Mouse (Mus musculus) midbrain, embryonic 11.5 days (tissue): ENCODE measurements at regions not wholly inside any gene's neighbourhood (a gene's known extent, or its start where the extent isn't known, plus 50 kb on each side); places are given as distances from the start of the nearest gene placed in this dataset.

Experiments
- ATAC-seq: fragments of 200-750 bp; cut with Nextera tagmentation; 2 replicates; pipeline ENCODE4 v1.8.0; 2017; ENCODE audit warnings: moderate TSS enrichment, moderate library complexity; ENCODE audit not compliant: low FRiP score
- DNase-seq: peaks from one replicate; pipeline ENCODE4 v3.0.0; 2015; ENCODE audit warnings: low spot score; ENCODE audit errors: missing footprints
- H3K27ac ChIP-seq: fragments of 300-500 bp; sonication (generic); 2 replicates; pipeline ENCODE4 v1.5.1; 2014; ENCODE audit warnings: low read depth, low read length
- H3K27me3 ChIP-seq: fragments of 300-500 bp; sonication (generic); 2 replicates; pipeline ENCODE4 v1.6.1; 2014; ENCODE audit warnings: mild to moderate bottlenecking, low read length, moderate library complexity, mixed read lengths; ENCODE audit not compliant: control insufficient read depth, insufficient read depth
- H3K36me3 ChIP-seq: fragments of 300-500 bp; sonication (generic); 2 replicates; pipeline ENCODE4 v1.6.1; 2014; ENCODE audit warnings: mild to moderate bottlenecking, low read length, moderate library complexity, mixed read lengths; ENCODE audit not compliant: control insufficient read depth, insufficient read depth
- H3K4me1 ChIP-seq: fragments of 300-500 bp; sonication (generic); 2 replicates; pipeline ENCODE4 v1.6.1; 2014; ENCODE audit warnings: low read length; ENCODE audit not compliant: control insufficient read depth, insufficient read depth
- H3K4me2 ChIP-seq: fragments of 300-500 bp; sonication (generic); 2 replicates; pipeline ENCODE4 v1.6.1; 2014; ENCODE audit warnings: mild to moderate bottlenecking, moderate library complexity
- H3K4me3 ChIP-seq: fragments of 300-500 bp; sonication (generic); 2 replicates; pipeline ENCODE4 v1.5.1; 2014; ENCODE audit warnings: low read depth, low read length
- H3K9ac ChIP-seq: fragments of 300-500 bp; sonication (generic); 2 replicates; pipeline ENCODE4 v1.6.1; 2014; ENCODE audit warnings: low read length
- H3K9me3 ChIP-seq: fragments of 300-500 bp; sonication (generic); 2 replicates; pipeline ENCODE4 v1.6.1; 2016; ENCODE audit warnings: low read length; ENCODE audit not compliant: control insufficient read depth
- WGBS: fragments of 180-500 bp; shearing (Covaris S2); extraction: QIAGEN DNeasy Blood & Tissue Kit; methylation state at CpG from one replicate; pipeline ENCODE4 v1.1.7; 2014; 5-methylcytosine and 5-hydroxymethylcytosine counted together

GRCm38 (mm10) chr13:112052456-112052855 is 235.8 kb upstream of the Ankrd55 start:
- DNase-seq (no peak), ATAC-seq (no peak)
- no peak overlapping the region for H3K4me3 ChIP-seq
- no peak overlapping the region for H3K9ac ChIP-seq
- H3K27ac ChIP-seq = no peak overlapping the region
- no peaks in the 10 kb centered on the region for H3K36me3 ChIP-seq
- no peaks in the 10 kb centered on the region for H3K4me1 ChIP-seq
- H3K4me2 ChIP-seq = no peak overlapping the region
- no peaks in the 10 kb centered on the region for H3K9me3 ChIP-seq
- no peaks in the 10 kb centered on the region for H3K27me3 ChIP-seq
- WGBS = 100% methylated on average over 3 of the region's 3 CpGs

GRCm38 (mm10) chr13:112054879-112055371 is 233.3 kb upstream of the Ankrd55 start:
- H3K4me1 ChIP-seq = no peaks in the 10 kb centered on the region
- no peak overlapping the region for H3K27ac ChIP-seq
- DNase-seq = no peak
- WGBS = 90% methylated on average over 6 of the region's 6 CpGs
- no peak for ATAC-seq
- no peaks in the 10 kb centered on the region for H3K27me3 ChIP-seq
- no peak overlapping the region for H3K9ac ChIP-seq
- H3K4me3 ChIP-seq = no peak overlapping the region
- H3K9me3 ChIP-seq = no peaks in the 10 kb centered on the region
- no peaks in the 10 kb centered on the region for H3K36me3 ChIP-seq
- no peak overlapping the region for H3K4me2 ChIP-seq

- Histone ChIP-seq H3K36me3 (no peaks in the 10 kb centered on the region), H3K9ac (no peak overlapping the region), H3K4me3 (no peak overlapping the region), H3K4me1 (no peaks in the 10 kb centered on the region), H3K4me2 (no peak overlapping the region), H3K27me3 (no peaks in the 10 kb centered on the region), H3K9me3 (no peaks in the 10 kb centered on the region), H3K27ac (no peak overlapping the region)
- 89% methylated on average over 11 of the region's 11 CpGs for WGBS
- DNase-seq (no peak), ATAC-seq (no peak)
Observed at GRCm38 (mm10) chr13:112058218-112058617, 230.0 kb upstream of the Ankrd55 start.

- Histone ChIP-seq H3K4me1 (no peaks in the 10 kb centered on the region), H3K27ac (no peak overlapping the region), H3K9me3 (no peaks in the 10 kb centered on the region), H3K4me2 (no peak overlapping the region), H3K27me3 (no peaks in the 10 kb centered on the region), H3K36me3 (no peaks in the 10 kb centered on the region), H3K9ac (no peak overlapping the region), H3K4me3 (no peak overlapping the region)
- ATAC-seq (no peak), DNase-seq (no peak)
- 85% methylated on average over 6 of the region's 6 CpGs for WGBS
Observed at GRCm38 (mm10) chr13:112058771-112059170, 229.5 kb upstream of the Ankrd55 start.

- ATAC-seq = no peak
- no peaks in the 10 kb centered on the region for H3K4me1 ChIP-seq
- no peaks in the 10 kb centered on the region for H3K9me3 ChIP-seq
Observed at GRCm38 (mm10) chr13:112062024-112062423, 226.2 kb upstream of the Ankrd55 start.

GRCm38 (mm10) chr13:112063409-112064111 is 224.7 kb upstream of the Ankrd55 start:
- WGBS = 75% methylated on average over 11 of the region's 11 CpGs
- no peak overlapping the region for H3K4me2 ChIP-seq
- no peaks in the 10 kb centered on the region for H3K4me1 ChIP-seq
- no peak for ATAC-seq
- H3K36me3 ChIP-seq = no peaks in the 10 kb centered on the region
- H3K9ac ChIP-seq = no peak overlapping the region
- no peaks in the 10 kb centered on the region for H3K27me3 ChIP-seq
- no peak for DNase-seq
- H3K9me3 ChIP-seq = no peaks in the 10 kb centered on the region
- H3K4me3 ChIP-seq = no peak overlapping the region
- no peak overlapping the region for H3K27ac ChIP-seq

More at GRCm38 (mm10) chr13:112062024-112062423, 226.2 kb upstream of the Ankrd55 start:
- H3K36me3 ChIP-seq = no peaks in the 10 kb centered on the region
- no peak overlapping the region for H3K4me3 ChIP-seq
- no peak overlapping the region for H3K9ac ChIP-seq
- no peak for DNase-seq
- no peak overlapping the region for H3K27ac ChIP-seq
- H3K27me3 ChIP-seq = no peaks in the 10 kb centered on the region
- WGBS = 95% methylated on average over 8 of the region's 8 CpGs
- H3K4me2 ChIP-seq = no peak overlapping the region

GRCm38 (mm10) chr13:112064681-112065080 is 223.6 kb upstream of the Ankrd55 start:
- no peaks in the 10 kb centered on the region for H3K27me3 ChIP-seq
- WGBS = 89% methylated on average over 10 of the region's 10 CpGs
- DNase-seq (no peak), ATAC-seq (no peak)
- H3K27ac ChIP-seq = no peak overlapping the region
- no peaks in the 10 kb centered on the region for H3K4me1 ChIP-seq
- H3K9ac ChIP-seq = no peak overlapping the region
- no peaks in the 10 kb centered on the region for H3K9me3 ChIP-seq
- H3K4me2 ChIP-seq = no peak overlapping the region
- no peaks in the 10 kb centered on the region for H3K36me3 ChIP-seq
- no peak overlapping the region for H3K4me3 ChIP-seq

GRCm38 (mm10) chr13:112067066-112067847 is 221.0 kb upstream of the Ankrd55 start:
- no peaks in the 10 kb centered on the region for H3K4me1 ChIP-seq
- H3K27ac ChIP-seq = no peak overlapping the region
- H3K27me3 ChIP-seq = no peaks in the 10 kb centered on the region
- H3K36me3 ChIP-seq = no peaks in the 10 kb centered on the region
- DNase-seq (no peak), ATAC-seq (no peak)
- WGBS = 86% methylated on average over 20 of the region's 20 CpGs
- no peak overlapping the region for H3K4me3 ChIP-seq
- H3K4me2 ChIP-seq = no peak overlapping the region
- H3K9ac ChIP-seq = no peak overlapping the region
- H3K9me3 ChIP-seq = no peaks in the 10 kb centered on the region

- ATAC-seq (no peak), DNase-seq (no peak)
- Histone ChIP-seq H3K4me1 (no peaks in the 10 kb centered on the region), H3K4me2 (no peak overlapping the region), H3K4me3 (no peak overlapping the region), H3K36me3 (no peaks in the 10 kb centered on the region), H3K27ac (no peak overlapping the region), H3K9ac (no peak overlapping the region), H3K27me3 (no peaks in the 10 kb centered on the region), H3K9me3 (no peaks in the 10 kb centered on the region)
- WGBS = 88% methylated on average over 4 of the region's 4 CpGs
Observed at GRCm38 (mm10) chr13:112070757-112071156, 217.5 kb upstream of the Ankrd55 start.
